Mouse (Mus musculus) left cerebral cortex, adult 2 months (tissue): ENCODE results near the gene Dido1. TPM values are rescaled to one million over a fixed set of nuclear protein-coding genes. Genes with fewer than 3 reads are reported as not detected.
"Not testable (repeated sequence)": the region's sequence is repeated elsewhere in the genome, so short reads cannot be mapped to it uniquely, and the experiment has no call there.

Experiments used
- DNase-seq, 2 experiments: peaks; one replicate each; pipeline ENCODE4 v3.0.0; 2021 to 2022; ENCODE audit warnings: low spot score in 2 of 2, mixed read lengths in 1 of 2; ENCODE audit errors: extremely low spot score in 1 of 2
- H3K27ac ChIP-seq: fragments of 200-600 bp; 2 replicates; pipeline ENCODE4 v1.8.1; 2022
- H3K4me3 ChIP-seq: fragments of 200-600 bp; 2 replicates; pipeline ENCODE4 v1.8.1; 2022
- CTCF ChIP-seq: fragments of 200-600 bp; IDR thresholded peaks from 2 replicates; pipeline ENCODE4 v1.8.1; 2022; ENCODE audit warnings: antibody characterized with exemption, mild to moderate bottlenecking, moderate library complexity
- intact Hi-C: fragments of 180-260 bp; cut with DNase I; formaldehyde crosslinking; loops from one replicate; pipeline ENCODE4 v1.15.1; 2025
- total RNA-seq, 2 experiments: library from RNA; stranded (reverse); gene quantifications; 2 replicates each; pipeline ENCODE4 v1.2.3; 2021

Dido1 gene
- total RNA-seq, 2 experiments from 2014 or later = 59.5 to 60.2 TPM

- no peak; the same call in 1 of the 2 replicates for TF ChIP-seq CTCF
- no peak overlapping the region for H3K4me3 ChIP-seq
- no peak for DNase-seq
- no peak overlapping the region for H3K27ac ChIP-seq
- intact Hi-C loops = loop anchor here (10.0 kb wide), 1 partner anchor 266 kb away; no protein-coding TSS in a partner anchor
Observed at GRCm38 (mm10) chr2:180740349-180740748, 30.6 kb upstream of the Dido1 start.

DNA sequence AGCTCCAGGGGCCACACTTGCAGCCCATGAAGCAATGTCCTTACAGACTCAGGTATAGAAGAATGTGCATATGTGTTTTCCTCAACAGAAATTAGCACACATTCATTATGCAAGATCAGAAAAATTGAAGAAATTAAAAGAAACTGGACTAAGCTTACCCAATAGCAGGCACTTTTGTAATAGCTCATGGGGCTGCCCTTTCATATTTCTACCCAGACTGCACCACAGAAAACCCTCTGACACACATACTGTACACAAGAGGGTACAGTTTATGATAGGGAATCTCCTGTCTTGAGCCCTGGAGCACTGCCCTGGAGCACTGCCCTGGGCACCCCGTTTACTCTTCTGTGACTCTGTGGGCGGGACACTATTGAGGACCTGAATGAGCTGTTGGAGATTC lies 28.2 kb upstream of the Dido1 start:
- intact Hi-C loops = no loop called here
- DNase-seq = no peak
- no peak for TF ChIP-seq CTCF

GRCm38 (mm10) chr2:180735232-180735631 lies 25.4 kb upstream of the Dido1 start:
- intact Hi-C loops = no loop called here
- no peak overlapping the region for H3K4me3 ChIP-seq
- H3K27ac ChIP-seq = peak overlapping the region; percentile 83
- no peak for DNase-seq
- no peak for TF ChIP-seq CTCF

More for the DNA sequence above, 28.2 kb upstream of the Dido1 start:
- H3K4me3 ChIP-seq = no peak overlapping the region
- H3K27ac ChIP-seq = no peak overlapping the region

- intact Hi-C loops = no loop called here
- no peak for TF ChIP-seq CTCF
- DNase-seq = no peak
- Histone ChIP-seq H3K27ac (no peak overlapping the region), H3K4me3 (no peak overlapping the region)
Observed at GRCm38 (mm10) chr2:180731984-180732383, 22.2 kb upstream of the Dido1 start.

GRCm38 (mm10) chr2:180731036-180731435 lies 21.2 kb upstream of the Dido1 start:
- Histone ChIP-seq H3K4me3 (no peak overlapping the region), H3K27ac (no peak overlapping the region)
- TF ChIP-seq CTCF = no peak
- intact Hi-C loops = no loop called here
- DNase-seq = no peak

GRCm38 (mm10) chr2:180727613-180728021 lies 17.8 kb upstream of the Dido1 start:
- Histone ChIP-seq H3K4me3 (no peak overlapping the region), H3K27ac (no peak overlapping the region)
- no peak for TF ChIP-seq CTCF
- DNase-seq = no peak
- intact Hi-C loops = no loop called here

- DNase-seq = no peak
- no peak overlapping the region for H3K4me3 ChIP-seq
- intact Hi-C loops = no loop called here
- no peak overlapping the region for H3K27ac ChIP-seq
- no peak for TF ChIP-seq CTCF
Observed at GRCm38 (mm10) chr2:180726658-180727442, 17.1 kb upstream of the Dido1 start.

GRCm38 (mm10) chr2:180725856-180726629 lies 16.2 kb upstream of the Dido1 start:
- no peak overlapping the region for H3K27ac ChIP-seq
- H3K4me3 ChIP-seq = no peak overlapping the region
- TF ChIP-seq CTCF = no peak
- intact Hi-C loops = no loop called here
- DNase-seq = no peak

- no peak for DNase-seq
- H3K4me3 ChIP-seq = no peak overlapping the region
- TF ChIP-seq CTCF = no peak
Observed at GRCm38 (mm10) chr2:180725414-180725778, 15.6 kb upstream of the Dido1 start.

DNA sequence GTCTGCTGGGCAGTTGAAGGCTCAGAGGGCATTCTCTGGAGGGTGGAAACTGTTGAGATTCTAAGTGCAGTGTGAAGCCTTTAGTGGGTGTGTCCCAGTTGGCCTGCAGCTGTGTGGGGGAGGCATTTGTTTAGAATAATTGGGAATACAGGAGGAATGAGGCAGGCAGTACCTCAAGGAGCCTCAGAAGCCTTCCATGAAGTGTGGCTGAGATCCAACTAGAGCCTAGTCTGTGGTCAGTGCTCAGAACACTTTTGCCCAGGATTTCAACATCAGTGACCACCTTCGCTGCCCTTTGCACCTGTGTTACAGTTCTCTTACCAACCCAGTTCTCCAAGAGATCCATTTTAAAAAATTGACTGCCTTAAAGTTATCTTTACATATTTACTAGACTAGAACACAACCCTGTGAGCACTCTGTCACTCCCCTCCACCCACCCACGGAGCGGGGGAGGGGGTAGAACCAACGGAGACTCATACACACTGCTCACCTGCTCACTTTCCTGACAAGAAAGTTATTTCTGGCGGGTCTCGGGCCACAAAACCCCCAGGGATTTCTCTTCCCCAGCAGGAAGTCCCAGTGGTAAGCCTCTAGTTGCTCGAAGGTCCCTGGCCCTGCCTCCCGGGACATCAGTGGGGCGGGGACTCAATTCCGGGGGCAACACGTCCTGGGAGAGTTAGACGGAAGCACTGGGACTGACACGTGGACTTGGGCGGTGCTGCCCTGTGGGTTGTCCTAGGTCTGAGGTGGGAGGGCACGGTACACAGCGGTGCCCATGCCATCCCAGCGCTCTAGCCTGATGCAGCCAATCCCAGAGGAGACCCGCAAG lies 15.0 kb upstream of the Dido1 start, which contains the start of gene Slc17a9:
Slc17a9 (plus strand) TSS at position 679 of the 829 bp plus-strand sequence.
- H3K27ac ChIP-seq = no peak within 1 kb of the TSS
- intact Hi-C loops = loop anchor here (5.0 kb wide), 2 partner anchors 42 to 57 kb away; no protein-coding TSS in a partner anchor
- no peak for TF ChIP-seq CTCF
- no peak for DNase-seq
- H3K4me3 ChIP-seq = no peak within 1 kb of the TSS

More at GRCm38 (mm10) chr2:180725414-180725778, 15.6 kb upstream of the Dido1 start:
- H3K27ac ChIP-seq = no peak overlapping the region
- intact Hi-C loops = no loop called here

- no peak for DNase-seq
- no peak for TF ChIP-seq CTCF
- Histone ChIP-seq H3K27ac (no peak overlapping the region), H3K4me3 (no peak overlapping the region)
- intact Hi-C loops = loop anchor here (5.0 kb wide), 2 partner anchors 42 to 57 kb away; no protein-coding TSS in a partner anchor
Observed at GRCm38 (mm10) chr2:180723865-180724264, 14.1 kb upstream of the Dido1 start.

DNA sequence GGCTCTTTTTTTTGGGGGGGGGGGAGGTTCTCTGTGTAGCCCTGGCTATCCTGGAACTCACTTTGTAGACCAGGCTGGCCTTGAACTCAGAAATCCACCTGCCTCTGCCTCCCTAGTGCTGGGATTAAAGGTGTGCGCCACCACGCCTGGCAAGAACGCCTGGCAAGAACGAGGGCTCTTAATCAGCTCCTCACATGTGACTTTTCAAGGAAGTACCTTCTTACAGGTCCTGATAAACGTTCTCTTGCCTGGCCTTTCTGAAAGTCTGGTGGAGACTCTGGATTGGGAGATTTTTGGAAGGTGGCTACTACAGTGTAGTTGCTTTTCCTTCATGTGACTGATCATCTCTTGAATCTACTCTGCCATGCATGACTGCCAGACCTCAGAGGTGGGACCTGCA lies 12.9 kb upstream of the Dido1 start:
- not testable (repeated sequence) for H3K27ac ChIP-seq, DNase-seq, H3K4me3 ChIP-seq
- intact Hi-C loops = loop anchor here (5.0 kb wide), 2 partner anchors 40 to 55 kb away; no protein-coding TSS in a partner anchor
